Mouse (Mus musculus) layer of hippocampus, postnatal 10 days (tissue): ENCODE measurements at regions not wholly inside any gene's neighbourhood (a gene's known extent, or its start where the extent isn't known, plus 50 kb on each side); places are given as distances from the start of the nearest gene placed in this dataset.
"Not testable (repeated sequence)": the region's sequence is repeated elsewhere in the genome, so short reads cannot be mapped to it uniquely, and the experiment has no call there.

Source experiments
- DNase-seq, 2 experiments: peaks; one replicate each; pipeline ENCODE4 v3.0.0; 2021; ENCODE audit warnings: low spot score in 2 of 2

DNA sequence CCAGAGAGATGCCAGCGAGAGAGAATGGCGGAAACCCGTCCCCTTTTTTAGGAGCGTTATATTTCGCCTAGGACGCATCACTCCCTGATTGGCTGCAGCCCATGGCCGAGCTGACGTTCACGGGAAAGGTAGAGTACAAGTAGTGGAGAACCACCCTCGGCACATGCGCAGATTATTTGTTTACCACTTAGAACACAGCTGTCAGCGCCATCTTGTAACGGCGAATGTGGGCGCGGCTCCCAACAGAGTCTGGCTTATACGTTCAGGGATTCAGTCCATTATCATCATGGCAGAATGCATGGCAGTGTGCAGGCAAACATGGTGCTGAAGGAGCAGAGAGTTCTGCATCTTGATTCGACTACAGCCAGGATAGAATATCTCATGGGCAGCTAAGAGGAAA is 339.8 kb upstream of the Glra2 start:
- peak in 1 of 2 experiments; percentile 4 for DNase-seq

GRCm38 (mm10) chrX:165631227-165631626 is 304.0 kb upstream of the Glra2 start:
- no peak for DNase-seq

DNA sequence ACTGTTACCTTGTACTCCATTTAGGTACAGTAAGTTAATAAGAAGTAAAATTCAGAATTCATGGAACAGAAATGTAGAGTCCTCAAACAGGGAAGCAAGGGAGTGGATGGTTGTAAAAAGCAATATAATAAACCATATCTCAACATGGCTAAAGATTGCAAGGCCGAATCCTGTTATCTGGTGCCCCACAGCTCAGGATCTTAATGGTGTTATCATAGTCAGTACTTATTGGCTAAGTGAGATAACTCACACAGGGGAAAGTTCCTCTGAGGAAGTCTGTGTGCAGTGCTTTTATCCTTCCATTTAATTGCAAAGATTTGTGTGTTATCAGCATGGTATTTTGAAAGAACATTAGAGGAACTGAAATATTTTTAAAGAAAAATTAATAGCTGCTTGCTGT is 288.9 kb upstream of the Glra2 start:
- DNase-seq: no peak

DNA sequence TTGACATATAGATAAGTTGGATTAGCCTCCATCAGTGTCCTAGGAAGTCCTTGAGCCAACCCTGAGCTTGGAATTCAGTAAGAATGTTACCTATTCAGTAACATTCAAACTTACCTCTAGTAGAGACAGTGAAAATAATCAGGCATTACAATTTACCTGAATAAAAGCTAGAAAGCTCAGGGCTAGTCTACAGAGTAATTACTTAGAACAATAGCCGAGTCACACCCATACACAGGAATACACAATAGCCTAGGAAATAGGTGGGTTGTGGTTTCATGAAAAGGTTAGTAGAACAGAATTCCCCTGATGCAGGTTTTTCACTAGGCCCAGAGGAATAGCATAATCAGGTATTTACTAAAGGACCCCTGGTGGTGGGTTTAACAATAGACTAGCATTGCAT is 273.6 kb upstream of the Glra2 start:
- not testable (repeated sequence) for DNase-seq
